Mouse (Mus musculus) mouse embryonic stem cell (cell line): ENCODE results near the gene Nckap5l.
"Not testable (repeated sequence)": the region's sequence is repeated elsewhere in the genome, so short reads cannot be mapped to it uniquely, and the experiment has no call there.

Experiments
- in situ Hi-C, 2 experiments: fragments of 300-500 bp; cut with MboI; formaldehyde crosslinking; loops; 1 replicate in 1 of 2; 3 replicates in 1 of 2; pipeline ENCODE4 v1.14.3; 2019 to 2020; ENCODE audit warnings: low sequenced_read_pairs in 2 of 2, low pct_unique_long_range_greater_than_20kb in 1 of 2, mixed read lengths in 1 of 2; ENCODE audit not compliant: unreplicated experiment in 1 of 2

Nckap5l gene

GRCm38 (mm10) chr15:99386110-99386509 is 71.4 kb downstream of the Nckap5l start:
- in situ Hi-C loops = not testable (repeated sequence)

GRCm38 (mm10) chr15:99384071-99384470 is 73.5 kb downstream of the Nckap5l start:
- in situ Hi-C loops = no loop called here

DNA sequence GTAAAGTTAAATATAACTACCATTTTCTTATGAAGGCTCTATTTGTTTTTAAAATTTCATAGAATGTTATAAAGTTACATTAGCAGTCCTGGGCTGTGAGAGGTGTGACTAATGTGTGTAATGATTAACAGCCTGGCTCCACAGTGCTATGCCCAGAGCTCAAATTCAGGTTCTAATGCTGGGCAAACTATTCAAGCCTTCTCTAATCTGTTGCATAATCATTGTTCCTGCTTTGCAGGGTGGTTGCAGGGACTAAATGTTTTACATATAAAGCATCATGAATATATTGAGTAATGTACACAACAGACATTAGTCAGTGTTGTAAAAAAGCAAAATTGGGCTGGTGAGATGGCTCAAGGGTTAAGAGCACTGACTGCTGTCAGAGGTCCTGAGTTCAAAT is 74.7 kb downstream of the Nckap5l start:
- in situ Hi-C loops = no loop called here

DNA sequence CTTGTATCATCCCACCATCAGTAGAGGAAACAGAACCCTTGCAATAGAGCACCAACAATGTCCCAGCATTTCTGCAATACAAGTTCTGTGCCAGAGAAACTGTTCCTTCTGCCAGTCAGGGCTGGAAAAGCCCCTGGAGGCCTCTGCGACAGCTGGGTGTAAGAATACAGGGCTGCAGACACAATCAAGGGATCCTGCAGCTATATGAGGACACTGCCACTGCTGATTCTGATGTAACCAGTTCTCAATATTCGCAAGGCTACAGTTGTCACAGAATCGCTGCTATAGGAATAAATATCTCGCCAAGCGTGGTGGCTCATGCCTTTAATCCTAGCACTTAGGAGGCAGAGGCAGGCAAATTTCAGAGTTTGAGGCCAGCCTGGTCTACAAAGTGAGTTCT is 81.3 kb downstream of the Nckap5l start:
- in situ Hi-C loops = loop anchor here (5.0 kb wide), 1 partner anchor 49 kb away; no protein-coding TSS in a partner anchor

- in situ Hi-C loops = loop anchor here (5.0 kb wide), 1 partner anchor 48 kb away; no protein-coding TSS in a partner anchor
Observed at GRCm38 (mm10) chr15:99375581-99375980, 82.0 kb downstream of the Nckap5l start.

- in situ Hi-C loops = loop anchor here (5.0 kb wide), 1 partner anchor 48 kb away; no protein-coding TSS in a partner anchor
Observed at GRCm38 (mm10) chr15:99375036-99375435, 82.5 kb downstream of the Nckap5l start.

DNA sequence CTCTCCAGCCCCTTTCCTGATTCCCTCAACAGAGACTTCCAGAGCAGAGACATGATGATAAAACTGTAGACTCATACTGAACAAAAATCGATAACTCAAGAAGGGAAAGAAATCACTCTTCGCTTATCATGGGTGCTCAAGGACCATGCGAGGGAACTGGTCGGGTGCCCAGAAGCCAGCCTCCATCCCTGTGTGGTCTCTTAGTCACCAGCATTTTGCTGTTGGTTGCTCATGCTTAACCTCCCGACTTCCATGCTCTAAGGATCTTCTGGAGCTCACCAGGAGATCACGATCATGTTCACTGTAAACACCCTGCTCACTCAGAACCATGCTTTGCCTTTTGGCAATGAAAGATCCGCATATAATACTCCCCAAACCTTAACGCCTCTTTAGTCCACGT is 84.8 kb downstream of the Nckap5l start:
- in situ Hi-C loops = no loop called here
